Mouse (Mus musculus) cerebellum, adult 9-11 months (tissue): Measurements from ENCODE around the gene Eif3c.

Experiments
- DNase-seq: peaks from one replicate; pipeline ENCODE4 v3.0.0; 2022

The Eif3c gene

GRCm38 (mm10) chr7:126566094-126566765 lies at the start of gene Eif3c:
TSS of gene Eif3c (minus strand) at chr7:126566411.
- peak; percentile 89 for DNase-seq

GRCm38 (mm10) chr7:126612736-126613135 lies 46.5 kb upstream of the Eif3c start:
- DNase-seq, result no peak

GRCm38 (mm10) chr7:126607796-126608195 lies 41.6 kb upstream of the Eif3c start:
- no peak for DNase-seq

- no peak for DNase-seq
Measured at GRCm38 (mm10) chr7:126607064-126607463, 40.9 kb upstream of the Eif3c start.

GRCm38 (mm10) chr7:126606611-126607010 lies 40.4 kb upstream of the Eif3c start:
- DNase-seq, result no peak

GRCm38 (mm10) chr7:126602650-126603049 lies 36.4 kb upstream of the Eif3c start:
- DNase-seq, result no peak

DNA sequence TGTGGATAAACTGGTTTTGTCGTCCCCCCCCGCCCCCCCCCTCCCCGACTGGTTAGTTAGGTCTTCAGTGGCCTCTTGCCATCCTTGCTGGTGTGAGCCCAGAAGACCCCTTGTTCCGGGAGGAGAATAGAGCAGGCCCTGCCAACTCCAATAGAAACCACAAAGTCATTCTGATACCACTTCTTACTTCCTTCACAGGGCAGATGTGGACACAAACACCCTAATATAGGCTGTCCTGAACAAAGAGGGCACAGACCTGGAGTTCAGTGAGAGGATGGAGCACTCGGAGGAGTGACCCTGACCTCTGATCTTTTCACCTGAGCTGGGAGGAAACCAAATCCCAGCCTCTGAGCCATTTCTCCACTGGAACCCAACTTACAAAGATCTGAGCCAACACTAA lies 35.7 kb upstream of the Eif3c start:
- no peak for DNase-seq

DNA sequence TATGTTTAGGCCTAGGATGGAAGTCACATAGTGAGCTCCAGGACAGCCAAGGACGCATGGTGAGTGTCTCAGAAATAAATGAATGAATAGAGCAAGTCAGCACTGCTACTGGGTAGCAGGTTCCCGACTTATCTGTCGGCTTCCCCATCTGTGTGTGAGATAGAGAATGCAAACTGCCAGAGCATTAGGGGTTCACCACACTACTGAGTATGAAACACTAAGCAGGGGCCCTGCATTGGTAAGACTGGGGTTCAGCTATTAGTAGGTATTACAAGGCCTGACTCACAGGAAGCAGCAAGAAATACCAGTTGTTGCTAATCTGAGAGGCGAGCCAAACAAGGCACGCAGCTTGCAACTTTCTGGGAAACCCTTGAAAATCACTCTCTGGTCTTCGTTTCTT lies 32.7 kb upstream of the Eif3c start:
- no peak for DNase-seq

- no peak for DNase-seq
Measured at GRCm38 (mm10) chr7:126596414-126596813, 30.2 kb upstream of the Eif3c start.

DNA sequence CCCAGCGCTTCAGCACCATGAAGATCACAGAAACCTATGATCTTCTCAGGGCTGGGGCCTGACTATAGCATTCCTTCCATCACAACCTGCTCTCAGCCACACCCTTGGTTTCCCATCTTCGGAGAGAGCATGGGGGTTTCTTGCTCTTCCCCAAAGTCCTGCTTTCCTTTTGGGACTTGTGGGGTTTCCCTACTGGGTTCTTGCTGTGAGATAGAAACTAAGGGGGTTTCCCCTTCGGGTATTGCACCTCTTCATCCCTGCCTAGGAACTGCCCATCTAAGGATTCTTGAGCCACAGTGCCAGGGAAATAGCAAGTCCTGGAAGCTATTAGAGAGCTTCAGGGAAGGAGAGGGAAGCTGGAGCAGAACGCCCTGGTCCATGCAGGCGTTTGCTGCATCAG lies 29.7 kb upstream of the Eif3c start:
- no peak for DNase-seq

DNA sequence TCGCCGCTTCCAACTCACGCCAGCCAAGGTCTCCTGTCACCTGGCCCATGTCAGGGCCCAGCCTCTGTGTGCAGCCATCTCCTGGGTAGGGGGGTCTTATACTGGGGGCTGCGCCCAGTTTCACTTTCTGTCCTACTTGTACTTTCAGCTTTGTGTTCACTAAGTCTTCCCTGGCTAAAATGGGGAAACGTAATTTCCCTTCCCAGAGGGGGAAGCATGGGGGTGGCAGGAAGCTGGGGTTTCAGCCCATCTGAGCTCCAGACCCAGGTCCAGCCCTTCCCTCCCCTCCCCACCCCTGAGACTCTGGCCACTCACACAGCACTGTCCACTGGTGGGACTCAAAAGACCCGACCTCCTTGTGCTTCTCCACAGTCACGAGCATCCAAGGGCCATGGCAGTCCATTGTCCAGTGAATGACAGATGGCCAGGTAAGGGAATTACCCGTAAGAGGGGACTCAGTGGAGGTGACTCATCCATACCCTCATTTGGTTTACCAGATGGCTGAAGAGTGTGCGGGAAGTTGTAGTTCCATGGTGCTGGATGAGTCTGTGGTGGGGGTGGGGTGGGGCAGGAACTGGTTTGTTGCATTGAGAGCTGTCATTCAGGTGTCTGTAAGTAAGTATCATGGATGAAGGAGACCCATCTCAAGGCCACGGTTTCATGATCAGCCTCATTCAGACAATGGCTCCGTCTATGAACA lies 28.8 kb upstream of the Eif3c start, which contains the start of gene Il27:
Il27 (minus strand) TSS at position 80 of the 700 bp plus-strand sequence.
- DNase-seq, result no peak

DNA sequence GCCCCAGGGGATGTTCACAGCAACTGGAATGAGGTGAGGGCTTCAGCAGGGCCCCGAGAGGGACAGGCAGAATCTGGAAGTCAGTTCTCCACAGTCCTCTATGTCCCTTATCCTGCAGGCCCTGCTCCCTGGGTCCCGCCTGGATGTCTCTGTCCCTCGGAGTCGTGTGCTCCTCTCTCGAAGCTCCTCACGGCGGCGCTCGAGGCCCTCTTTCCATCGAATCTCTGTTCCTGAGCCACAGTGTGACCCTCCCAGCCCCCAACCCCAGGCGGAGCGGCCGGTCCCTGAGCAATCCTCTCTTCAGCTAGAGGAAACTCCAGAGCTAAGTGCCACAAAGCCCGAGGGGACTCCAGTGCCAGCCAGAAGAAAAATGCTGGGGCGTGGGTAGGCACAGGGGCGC lies 21.6 kb upstream of the Eif3c start:
- DNase-seq, result no peak

- DNase-seq, result no peak
Measured at GRCm38 (mm10) chr7:126586839-126587238, 20.6 kb upstream of the Eif3c start.

DNA sequence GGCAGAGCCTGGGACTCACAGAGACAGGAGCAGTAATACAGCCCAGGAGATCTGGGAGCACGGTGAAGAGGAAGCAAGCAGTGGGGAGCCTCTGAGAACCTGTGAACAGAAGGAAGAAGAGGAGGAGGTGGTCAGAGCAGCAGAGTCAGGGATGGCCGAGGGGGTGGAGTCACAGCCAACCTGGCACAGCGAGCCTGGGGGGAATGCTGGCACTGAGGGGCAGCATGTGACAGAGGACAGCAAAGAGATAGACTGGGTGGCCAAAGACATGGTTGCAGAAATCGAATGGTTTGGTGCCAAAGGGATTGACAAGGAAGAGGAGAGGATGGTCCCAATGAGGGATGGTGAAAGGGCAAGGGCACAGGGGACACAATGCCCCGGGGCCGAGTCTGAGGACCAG lies 19.5 kb upstream of the Eif3c start, which contains the start of gene Cln3:
Cln3 (minus strand) TSS at position 101 of the 400 bp plus-strand sequence.
- no peak for DNase-seq

GRCm38 (mm10) chr7:126584506-126584977 lies 18.3 kb upstream of the Eif3c start, which contains the start of gene Apobr:
TSS of gene Apobr (plus strand) at chr7:126584942.
- no peak for DNase-seq

DNA sequence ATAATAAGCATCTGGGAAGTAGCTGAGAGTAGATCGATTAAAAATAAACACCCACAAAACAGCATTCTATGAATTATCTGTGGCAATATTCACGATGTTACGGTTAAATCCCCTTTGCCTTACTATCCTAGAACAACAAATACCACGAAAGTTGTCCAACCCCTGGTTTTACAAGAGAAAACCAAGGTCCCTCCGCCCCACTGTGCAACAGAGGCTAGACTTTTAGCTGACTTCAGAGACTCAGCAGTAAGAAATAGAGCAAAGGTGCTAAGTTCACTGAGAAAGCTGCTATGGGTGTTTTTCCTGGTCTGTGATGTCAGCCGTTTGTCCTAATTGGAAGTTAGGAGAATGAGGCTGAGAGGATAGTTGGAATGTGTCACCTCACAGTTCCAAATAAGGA lies 17.6 kb upstream of the Eif3c start:
- no peak for DNase-seq

GRCm38 (mm10) chr7:126583251-126583709 lies 17.1 kb upstream of the Eif3c start:
- peak; percentile 92 for DNase-seq

- DNase-seq, result peak; percentile 69
Measured at GRCm38 (mm10) chr7:126582759-126583158, 16.5 kb upstream of the Eif3c start.

DNA sequence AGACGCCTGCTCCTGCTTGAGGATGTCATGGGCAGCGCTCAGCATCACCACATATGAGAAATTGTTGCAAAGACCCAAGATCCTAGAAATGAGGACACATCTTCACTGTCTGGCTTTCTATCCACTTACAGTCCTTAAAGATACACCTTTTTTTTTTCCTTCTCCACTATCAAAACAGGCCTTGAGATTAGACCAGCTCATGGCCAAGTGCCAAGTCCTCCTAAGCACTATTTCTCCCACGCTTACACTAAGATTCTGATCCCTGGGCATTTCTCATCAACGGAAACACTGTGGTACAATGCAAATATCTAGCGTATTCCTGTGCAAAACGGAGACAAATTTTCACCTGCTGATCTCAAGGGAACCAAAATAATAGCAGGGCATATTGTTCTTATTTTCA lies 15.4 kb upstream of the Eif3c start:
- no peak for DNase-seq

DNA sequence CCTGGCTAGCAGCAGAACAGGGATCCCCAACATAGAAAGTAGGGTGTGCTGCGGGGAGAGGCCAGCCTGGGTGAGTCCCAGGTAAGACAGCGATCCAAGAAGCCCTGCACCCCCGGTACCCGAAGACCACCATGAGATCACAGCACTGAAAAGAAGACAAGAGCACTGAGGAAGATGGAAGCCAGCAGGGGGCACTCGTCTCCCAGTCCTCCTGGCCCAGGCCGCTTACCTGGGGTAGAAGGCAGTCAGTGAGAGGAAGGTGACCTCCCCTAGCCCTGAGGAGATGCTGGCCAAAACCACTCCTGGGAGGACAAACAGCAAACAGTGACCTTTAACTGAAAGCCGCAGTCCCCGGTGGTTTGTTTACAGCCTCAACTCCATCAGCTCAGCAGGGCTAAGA lies 13.0 kb upstream of the Eif3c start:
- DNase-seq, result peak; percentile 38

DNA sequence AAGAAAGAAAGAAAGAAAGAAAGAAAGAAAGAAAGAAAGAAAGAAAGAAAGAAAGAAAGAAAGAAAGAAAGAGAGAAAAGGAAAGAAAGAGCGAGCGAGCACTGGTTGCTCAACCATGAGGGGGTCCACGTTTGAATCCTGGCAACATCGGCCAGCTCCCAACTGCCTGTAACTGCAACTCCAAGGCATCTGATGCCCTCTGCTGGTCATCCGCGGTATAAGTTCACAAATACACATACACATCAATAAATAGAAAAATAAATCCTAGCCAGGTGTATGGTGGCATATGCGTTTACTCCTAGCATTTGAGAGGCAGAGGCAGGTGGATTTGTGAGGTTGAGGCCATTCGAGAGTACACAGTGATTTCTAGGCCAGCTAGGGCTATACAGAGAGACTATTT lies 10.7 kb upstream of the Eif3c start:
- DNase-seq, result no peak

DNA sequence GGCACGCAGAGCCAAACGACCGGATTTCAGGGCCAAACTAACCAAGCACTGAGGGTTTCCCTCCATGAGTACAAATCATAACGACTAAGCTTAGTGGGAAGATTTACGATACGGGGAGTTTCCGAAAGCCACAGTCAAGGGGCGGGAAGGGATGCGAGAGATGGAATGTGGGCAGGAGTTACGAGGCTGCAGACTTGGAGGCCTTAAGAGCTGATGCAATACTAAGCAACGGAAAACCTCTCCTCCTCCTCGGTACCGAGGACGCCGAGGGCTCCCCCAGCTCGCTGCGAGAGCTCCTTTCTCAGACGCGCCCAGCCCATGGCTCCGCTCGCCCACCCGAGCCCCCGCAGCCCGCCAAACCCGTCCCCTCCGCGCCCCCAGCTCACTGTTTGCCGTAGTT lies 518 bp downstream of the Eif3c start:
- DNase-seq, result no peak

DNA sequence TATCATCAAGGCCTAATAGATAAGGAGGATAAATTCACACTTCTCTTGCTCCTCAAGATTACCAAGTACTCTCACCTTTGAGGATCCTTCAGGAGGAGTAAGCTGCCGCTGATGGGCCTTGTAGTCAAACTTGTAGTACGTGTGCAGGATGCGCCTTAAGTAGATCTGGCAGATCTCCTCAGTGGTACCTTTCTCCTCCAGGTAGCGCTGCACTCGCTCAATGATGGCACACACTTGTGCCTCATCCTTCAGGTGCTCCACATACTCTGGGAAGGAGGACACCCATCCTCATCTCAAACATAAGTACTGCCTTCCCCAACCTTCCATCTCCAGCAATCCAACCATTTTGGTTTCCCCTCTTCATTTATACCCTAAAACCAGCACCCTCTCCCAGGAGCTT lies 9.6 kb downstream of the Eif3c start:
- no peak for DNase-seq

GRCm38 (mm10) chr7:126554796-126555195 lies 11.4 kb downstream of the Eif3c start:
- DNase-seq, result no peak
